Mouse (Mus musculus) erythroblast, adult 5-6 weeks (primary cell): Measurements from ENCODE around the gene Tex19.2. TPM values are rescaled to one million over a fixed set of nuclear protein-coding genes. Genes with fewer than 3 reads are reported as not detected.
"Not testable (repeated sequence)": the region's sequence is repeated elsewhere in the genome, so short reads cannot be mapped to it uniquely, and the experiment has no call there.

Source experiments
- ATAC-seq: replicated peaks from 2 replicates; pipeline ENCODE4 v1.8.0; 2016; ENCODE audit warnings: moderate number of reproducible peaks, mild to moderate bottlenecking, moderate TSS enrichment, inconsistent platforms; ENCODE audit not compliant: poor library complexity, low FRiP score, severe bottlenecking
- total RNA-seq, 2 experiments: library from RNA; stranded (forward) in 1 of 2; stranded (reverse) in 1 of 2; fragments of 150-400 nt in 1 of 2; fragments of 200-764, 138-1000 nt in 1 of 2; gene quantifications; 2 replicates each; pipeline versions ENCODE4 v1.2.3 to v1.2.4; 2015 to 2017; ENCODE audit warnings: low replicate concordance in 2 of 2

The Tex19.2 gene
- total RNA-seq, 2 experiments from 2014 or later = not detected

DNA sequence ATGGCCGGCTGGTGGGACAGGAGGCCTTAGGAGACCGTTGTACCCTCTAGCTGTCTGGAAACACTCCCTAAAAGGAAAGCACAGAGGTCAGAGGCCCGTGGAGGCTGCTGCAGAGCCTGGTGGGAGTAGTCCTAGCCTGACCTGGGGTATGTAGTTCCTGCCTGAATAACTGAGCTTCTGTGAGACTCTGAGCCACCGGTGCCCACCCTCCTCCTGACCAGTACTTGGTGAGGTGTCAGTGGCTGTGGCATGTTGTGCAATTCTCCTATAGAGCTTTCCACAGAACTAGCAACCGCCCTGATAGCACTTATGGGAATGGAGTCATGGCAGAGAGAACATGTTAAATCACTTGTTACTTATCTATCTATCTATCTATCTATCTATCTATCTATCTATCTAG lies 42.8 kb downstream of the Tex19.2 start:
- ATAC-seq = no peak

GRCm38 (mm10) chr11:121069662-121070061 lies 48.8 kb downstream of the Tex19.2 start:
- ATAC-seq = not testable (repeated sequence)

GRCm38 (mm10) chr11:121067895-121068294 lies 50.6 kb downstream of the Tex19.2 start:
- no peak for ATAC-seq

Other genes with a start within 250 kb of the Tex19.2 start
- gene Ccdc57, start 185.8 kb downstream of the Tex19.2 start, total RNA-seq (2015; ENCODE audit: low replicate concordance) = 2.3 and 5.2 TPM in 2 replicates
- gene Ccdc57, start 185.8 kb downstream of the Tex19.2 start, total RNA-seq (2017; ENCODE audit: low replicate concordance) = 4.4 and 6.0 TPM in 2 replicates
- gene Slc16a3, start 170.2 kb downstream of the Tex19.2 start, total RNA-seq (2015; ENCODE audit: low replicate concordance) = 5.2 and 11.7 TPM in 2 replicates
- 5.6 and 7.1 TPM in 2 replicates for gene Slc16a3, start 170.2 kb downstream of the Tex19.2 start, total RNA-seq (2017; ENCODE audit: low replicate concordance)
- gene Csnk1d, start 127.3 kb downstream of the Tex19.2 start, total RNA-seq (2015; ENCODE audit: low replicate concordance) = 70.3 and 83.2 TPM in 2 replicates
- gene Csnk1d, start 127.3 kb downstream of the Tex19.2 start, total RNA-seq (2017; ENCODE audit: low replicate concordance) = 121 and 148 TPM in 2 replicates
- gene Cd7, start 79.3 kb downstream of the Tex19.2 start, total RNA-seq (2015; ENCODE audit: low replicate concordance) = 5.9 TPM in 1 of 2 replicates, not detected in the other
- 4.8 TPM in 1 of 2 replicates, not detected in the other for gene Cd7, start 79.3 kb downstream of the Tex19.2 start, total RNA-seq (2017; ENCODE audit: low replicate concordance)
- not detected in 2 replicates for gene Sectm1b, start 55.1 kb downstream of the Tex19.2 start, total RNA-seq (2015; ENCODE audit: low replicate concordance)
- not detected in 2 replicates for gene Sectm1b, start 55.1 kb downstream of the Tex19.2 start, total RNA-seq (2017; ENCODE audit: low replicate concordance)
- gene Sectm1a, start 37.5 kb downstream of the Tex19.2 start, total RNA-seq (2015; ENCODE audit: low replicate concordance) = not detected in 2 replicates
- gene Sectm1a, start 37.5 kb downstream of the Tex19.2 start, total RNA-seq (2017; ENCODE audit: low replicate concordance) = not detected in 2 replicates
- not detected in 2 replicates for gene Tex19.1, start 27.5 kb upstream of the Tex19.2 start, total RNA-seq (2015; ENCODE audit: low replicate concordance)
- gene Tex19.1, start 27.5 kb upstream of the Tex19.2 start, total RNA-seq (2017; ENCODE audit: low replicate concordance) = not detected in 2 replicates
- gene Uts2r, start 41.6 kb upstream of the Tex19.2 start, total RNA-seq (2015; ENCODE audit: low replicate concordance) = not detected in 2 replicates
- gene Uts2r, start 41.6 kb upstream of the Tex19.2 start, total RNA-seq (2017; ENCODE audit: low replicate concordance) = not detected in 2 replicates
- gene Hexdc, start 85.8 kb upstream of the Tex19.2 start, total RNA-seq (2015; ENCODE audit: low replicate concordance) = 0.84 and 6.9 TPM in 2 replicates
- gene Hexdc, start 85.8 kb upstream of the Tex19.2 start, total RNA-seq (2017; ENCODE audit: low replicate concordance) = 0.51 and 3.9 TPM in 2 replicates
- 0.77 and 1.0 TPM in 2 replicates for gene Ogfod3, start 86.0 kb upstream of the Tex19.2 start, total RNA-seq (2015; ENCODE audit: low replicate concordance)
- 2.6 TPM in 2 replicates for gene Ogfod3, start 86.0 kb upstream of the Tex19.2 start, total RNA-seq (2017; ENCODE audit: low replicate concordance)
- 4.6 and 24.7 TPM in 2 replicates for gene Cybc1, start 110.6 kb upstream of the Tex19.2 start, total RNA-seq (2015; ENCODE audit: low replicate concordance)
- 16.6 and 16.9 TPM in 2 replicates for gene Cybc1, start 110.6 kb upstream of the Tex19.2 start, total RNA-seq (2017; ENCODE audit: low replicate concordance)
- gene Narf, start 118.6 kb upstream of the Tex19.2 start, total RNA-seq (2015; ENCODE audit: low replicate concordance) = 145 and 154 TPM in 2 replicates
- gene Narf, start 118.6 kb upstream of the Tex19.2 start, total RNA-seq (2017; ENCODE audit: low replicate concordance) = 264 and 277 TPM in 2 replicates
- 6.1 and 13.4 TPM in 2 replicates for gene Foxk2, start 141.3 kb upstream of the Tex19.2 start, total RNA-seq (2015; ENCODE audit: low replicate concordance)
- gene Foxk2, start 141.3 kb upstream of the Tex19.2 start, total RNA-seq (2017; ENCODE audit: low replicate concordance) = 7.1 and 7.2 TPM in 2 replicates
- gene Wdr45b, start 235.8 kb upstream of the Tex19.2 start, total RNA-seq (2015; ENCODE audit: low replicate concordance) = 10.6 and 14.4 TPM in 2 replicates
- 19.2 and 22.6 TPM in 2 replicates for gene Wdr45b, start 235.8 kb upstream of the Tex19.2 start, total RNA-seq (2017; ENCODE audit: low replicate concordance)